Mouse (Mus musculus): ENCODE data around the gene Ash1l.
A peak's percentile ranks its signal among the peaks of the same experiment; 100 is the strongest.

Ash1l gene

GRCm38 (mm10) chr3:88950576-88951326 lies at the start of gene Ash1l, which contains the start of gene Dap3:
Gene Ash1l, plus strand, starts transcription at chr3:88950622.
Gene Dap3, minus strand, starts transcription at chr3:88951181.
- peak; percentile 90 for DNase-seq

GRCm38 (mm10) chr3:88904803-88905202 lies 45.6 kb upstream of the Ash1l start:
- DNase-seq: no peak

- DNase-seq: no peak
Observed at GRCm38 (mm10) chr3:88905209-88905608, 45.2 kb upstream of the Ash1l start.

- no peak for DNase-seq
Observed at GRCm38 (mm10) chr3:88905741-88906140, 44.7 kb upstream of the Ash1l start.

GRCm38 (mm10) chr3:88906393-88907159 lies 43.8 kb upstream of the Ash1l start:
- peak; percentile 1 for DNase-seq

GRCm38 (mm10) chr3:88912585-88912984 lies 37.8 kb upstream of the Ash1l start:
- DNase-seq: no peak

- DNase-seq: peak; percentile 95
Observed at GRCm38 (mm10) chr3:88913511-88914383, 36.7 kb upstream of the Ash1l start, which contains the start of gene Msto1. Gene Msto1, minus strand, starts transcription at chr3:88913999.

GRCm38 (mm10) chr3:88914384-88914810 lies 36.0 kb upstream of the Ash1l start:
- DNase-seq: no peak

- DNase-seq: no peak
Observed at GRCm38 (mm10) chr3:88918981-88919380, 31.4 kb upstream of the Ash1l start.

GRCm38 (mm10) chr3:88921411-88921810 lies 29.0 kb upstream of the Ash1l start:
- no peak for DNase-seq

GRCm38 (mm10) chr3:88923989-88924591 lies 26.3 kb upstream of the Ash1l start:
- DNase-seq: no peak

GRCm38 (mm10) chr3:88925651-88926050 lies 24.8 kb upstream of the Ash1l start:
- DNase-seq: no peak

- peak; percentile 30 for DNase-seq
Observed at GRCm38 (mm10) chr3:88929501-88929900, 20.9 kb upstream of the Ash1l start.

- no peak for DNase-seq
Observed at GRCm38 (mm10) chr3:88939071-88939470, 11.4 kb upstream of the Ash1l start.

- DNase-seq: no peak
Observed at GRCm38 (mm10) chr3:88939749-88940148, 10.7 kb upstream of the Ash1l start.

- no peak for DNase-seq
Observed at GRCm38 (mm10) chr3:88942316-88942880, 8.0 kb upstream of the Ash1l start.

GRCm38 (mm10) chr3:88944109-88944508 lies 6.3 kb upstream of the Ash1l start:
- DNase-seq: no peak

GRCm38 (mm10) chr3:88949786-88950575 lies 441 bp upstream of the Ash1l start:
- peak; percentile 97 for DNase-seq

- DNase-seq: no peak
Observed at GRCm38 (mm10) chr3:88951327-88951800, 942 bp downstream of the Ash1l start.

GRCm38 (mm10) chr3:88953246-88953645 lies 2.8 kb downstream of the Ash1l start:
- no peak for DNase-seq

GRCm38 (mm10) chr3:88953736-88954135 lies 3.3 kb downstream of the Ash1l start:
- DNase-seq: no peak
